ENCODE assay signal across 15 mouse cellular contexts in the genomic region with DNA sequence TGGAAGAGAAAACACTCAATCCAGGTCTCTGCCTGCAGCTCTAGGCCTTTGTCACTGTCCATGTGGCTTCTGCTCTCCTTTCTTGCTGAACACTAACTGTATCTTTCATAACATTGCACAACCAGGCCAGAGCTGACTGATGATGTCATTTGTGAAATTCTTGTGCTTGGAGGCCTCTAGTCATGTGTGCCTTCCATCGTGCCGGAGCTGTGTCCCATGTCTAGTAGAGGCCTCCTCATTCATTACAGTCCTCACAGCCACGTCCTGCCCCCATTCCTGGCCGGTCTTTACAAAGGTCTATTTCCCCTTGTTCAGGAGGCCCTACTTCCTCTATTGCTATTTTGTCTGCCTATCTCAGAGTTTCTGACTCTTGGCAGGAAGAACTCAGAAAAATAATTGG.
DNase-seq lines count a peak whose midpoint lies in the region; ATAC-seq lines count a peak whose summit lies in the region.
"Had no signal": no experiment of that assay in that cellular context is flagged by ENCODE, and none has a peak within 500 bp of the region (broad histone marks: within the 10 kb centered on the region; RNA-seq: fewer than 3 reads in every experiment).

No protein-coding gene starts in this region.

- H3K4me1 ChIP-seq in heart, embryonic 10.5 days: no peaks in the 10 kb centered on the region
- peaks cover 14% of the 10 kb centered on the region for H3K4me1 ChIP-seq in erythroblast, embryonic 14.5 days (ENCODE audit: control insufficient read depth)
- H3K4me1 ChIP-seq: embryonic facial prominence, embryonic 13.5 days; hindbrain, embryonic 15.5 days had no signal

- no peaks in the 10 kb centered on the region for H3K27me3 ChIP-seq in heart, embryonic 10.5 days (ENCODE audit: insufficient read depth, poor library complexity, severe bottlenecking)
- no peaks in the 10 kb centered on the region for H3K27me3 ChIP-seq in erythroblast, embryonic 14.5 days (ENCODE audit: control insufficient read depth)
- H3K27me3 ChIP-seq: embryonic facial prominence, embryonic 13.5 days; hindbrain, embryonic 15.5 days had no signal

- no peaks in the 10 kb centered on the region for H3K36me3 ChIP-seq in heart, embryonic 10.5 days
- H3K36me3 ChIP-seq in erythroblast, embryonic 14.5 days (ENCODE audit: control insufficient read depth): no peaks in the 10 kb centered on the region
- H3K36me3 ChIP-seq: embryonic facial prominence, embryonic 13.5 days; hindbrain, embryonic 15.5 days had no signal

- no peaks in the 10 kb centered on the region for H3K9me3 ChIP-seq in heart, embryonic 10.5 days
- no peaks in the 10 kb centered on the region for H3K9me3 ChIP-seq in erythroblast, embryonic 14.5 days (ENCODE audit: control insufficient read depth, low read length)
- H3K9me3 ChIP-seq: embryonic facial prominence, embryonic 13.5 days; hindbrain, embryonic 15.5 days had no signal

- peak; percentile 84 for DNase-seq in heart, adult 11 months
- no peak for DNase-seq in heart, embryonic 10.5 days (ENCODE audit: low spot score)
- peak; percentile 57 for DNase-seq in A20 (ENCODE audit: low read depth, low spot score)
- no peak for DNase-seq in ovary, postnatal 10 days (ENCODE audit: low spot score)
- DNase-seq: cerebellum, postnatal 14 days; gastrocnemius, postnatal 36 days; lung, postnatal 4 days had no signal

- WGBS in heart, embryonic 10.5 days: 45% methylated on average over 4 of the region's 4 CpGs

- H3K27ac ChIP-seq in heart, embryonic 10.5 days: no peak overlapping the region
- H3K27ac ChIP-seq: embryonic facial prominence, embryonic 13.5 days; hindbrain, embryonic 15.5 days; kidney, postnatal 0 days had no signal

- ATAC-seq in megakaryocyte, adult 5-6 weeks (ENCODE audit: poor library complexity, severe bottlenecking): peak; percentile 89
- no peak for ATAC-seq in frontal cortex, adult (ENCODE audit: low TSS enrichment)
- ATAC-seq in cerebellum, adult (ENCODE audit: insufficient number of reproducible peaks, low FRiP score, low TSS enrichment): no peak

- no peak overlapping the region for H3K4me3 ChIP-seq in heart, embryonic 10.5 days
- peak overlapping the region; percentile 13 for H3K4me3 ChIP-seq in erythroblast, embryonic 14.5 days (replicated peaks)
- H3K4me3 ChIP-seq: embryonic facial prominence, embryonic 13.5 days; hindbrain, embryonic 15.5 days; myocyte had no signal

Comparison
In these comparisons a context has a peak if more than half of its experiments do, and no peak if none do; other contexts are left out.
1. DNase-seq: peak in heart, adult 11 months (single experiment) and A20 (single experiment); none in heart, embryonic 10.5 days (single experiment) and ovary, postnatal 10 days (single experiment).